Comparison of ENCODE assay signal across 20 mouse cellular contexts in the genomic region with DNA sequence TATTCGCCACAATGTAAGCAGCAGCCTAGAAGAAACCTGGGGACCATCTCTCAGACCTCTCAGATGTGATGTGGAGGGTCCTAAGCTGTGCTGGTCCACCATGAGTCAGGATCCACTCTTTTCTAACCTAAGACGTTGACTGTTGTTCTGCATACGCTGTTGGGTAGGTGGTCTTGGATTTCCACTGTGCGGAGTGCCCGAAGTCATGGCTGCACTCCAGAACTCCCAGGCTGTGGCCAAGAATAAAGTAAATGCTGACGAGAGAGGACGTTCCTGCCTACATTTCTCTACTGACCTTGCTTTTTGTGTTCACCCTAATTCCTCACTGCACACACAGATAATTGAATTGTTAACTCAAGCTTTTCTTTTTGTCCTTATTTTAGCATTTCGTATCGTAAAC.
DNase-seq lines count a peak whose midpoint lies in the region; ATAC-seq and TF ChIP-seq lines count a peak whose summit lies in the region.
"Had no signal": no experiment of that assay in that cellular context is flagged by ENCODE, and none has a peak within 500 bp of the region (broad histone marks: within the 10 kb centered on the region; RNA-seq: fewer than 3 reads in every experiment).

No protein-coding gene starts in this region.

- H3K4me1 ChIP-seq in forebrain, embryonic 14.5 days (ENCODE audit: control insufficient read depth, insufficient read depth, low read length), result peaks cover 24% of the 10 kb centered on the region
- peaks cover 14% of the 10 kb centered on the region; the same call in 1 of the 2 replicates for H3K4me1 ChIP-seq in forebrain, postnatal 0 days (ENCODE audit: insufficient read depth)
- H3K4me1 ChIP-seq in intestine, embryonic 14.5 days (replicated peaks; ENCODE audit: control insufficient read depth, insufficient read depth, low read length), result no peaks in the 10 kb centered on the region
- no peaks in the 10 kb centered on the region for H3K4me1 ChIP-seq in intestine, embryonic 15.5 days (replicated peaks)
- no peaks in the 10 kb centered on the region for H3K4me1 ChIP-seq in limb, embryonic 14.5 days (ENCODE audit: control insufficient read depth, insufficient read depth, low read length)
- H3K4me1 ChIP-seq: heart, embryonic 13.5 days; hindbrain, embryonic 12.5 days had no signal

- no peak overlapping the region for H3K27ac ChIP-seq in forebrain, embryonic 14.5 days (ENCODE audit: low read depth, low read length)
- H3K27ac ChIP-seq in forebrain, postnatal 0 days (ENCODE audit: low read depth, low read length), result no peak overlapping the region
- no peak overlapping the region for H3K27ac ChIP-seq in intestine, embryonic 14.5 days (ENCODE audit: low read depth)
- H3K27ac ChIP-seq in intestine, embryonic 15.5 days, result no peak overlapping the region
- H3K27ac ChIP-seq in limb, embryonic 14.5 days (replicated peaks; ENCODE audit: low read depth, low read length), result no peak overlapping the region
- H3K27ac ChIP-seq: heart, adult 2 months; heart, embryonic 10.5 days; heart, embryonic 13.5 days; hindbrain, embryonic 12.5 days had no signal

- WGBS in forebrain, embryonic 14.5 days, result 41% methylated on average over 9 of the region's 9 CpGs
- 35% methylated on average over 9 of the region's 9 CpGs for WGBS in forebrain, postnatal 0 days
- 87% methylated on average over 9 of the region's 9 CpGs for WGBS in intestine, embryonic 14.5 days
- WGBS in intestine, embryonic 15.5 days, result 85% methylated on average over 9 of the region's 9 CpGs
- 60% methylated on average over 9 of the region's 9 CpGs for WGBS in limb, embryonic 14.5 days

- TF ChIP-seq CTCF in forebrain, postnatal 0 days (IDR thresholded peaks at IDR 0.05; ENCODE audit: low read depth), result no peak
- TF ChIP-seq CTCF in brain, embryonic 14.5 days (IDR thresholded peaks at IDR 0.05; ENCODE audit: borderline replicate concordance, extremely low read depth, insufficient read depth, insufficient read length), result no peak

- ATAC-seq in forebrain, embryonic 14.5 days, result no peak
- ATAC-seq in forebrain, postnatal 0 days, result no peak
- no peak for ATAC-seq in intestine, embryonic 14.5 days (replicated peaks; ENCODE audit: low FRiP score, low TSS enrichment, low read depth)
- ATAC-seq in intestine, embryonic 15.5 days, result no peak
- no peak for ATAC-seq in limb, embryonic 14.5 days (ENCODE audit: low FRiP score, low read depth)
- ATAC-seq: CD4-positive, CD25-positive, alpha-beta regulatory T cell, adult 4 months; forebrain, embryonic 16.5 days; intestine, postnatal 0 days had no signal

- no peak overlapping the region for H3K4me3 ChIP-seq in forebrain, embryonic 14.5 days (ENCODE audit: low read depth, low read length)
- no peak overlapping the region for H3K4me3 ChIP-seq in forebrain, postnatal 0 days (ENCODE audit: low read depth, low read length)
- no peak overlapping the region for H3K4me3 ChIP-seq in intestine, embryonic 14.5 days (ENCODE audit: low read depth, low read length)
- no peak overlapping the region for H3K4me3 ChIP-seq in intestine, embryonic 15.5 days (replicated peaks)
- no peak overlapping the region for H3K4me3 ChIP-seq in limb, embryonic 14.5 days (replicated peaks; ENCODE audit: low read length)
- H3K4me3 ChIP-seq: heart, adult 2 months; heart, embryonic 10.5 days; heart, embryonic 13.5 days; hindbrain, embryonic 12.5 days; hindbrain, embryonic 15.5 days had no signal

- H3K4me2 ChIP-seq in forebrain, embryonic 14.5 days (ENCODE audit: low read length), result no peak overlapping the region
- H3K4me2 ChIP-seq in forebrain, postnatal 0 days (ENCODE audit: low read depth), result no peak overlapping the region
- H3K4me2 ChIP-seq in intestine, embryonic 14.5 days (ENCODE audit: low read length), result no peak overlapping the region
- no peak overlapping the region for H3K4me2 ChIP-seq in intestine, embryonic 15.5 days (replicated peaks)
- 0 out of 2 replicates have a peak overlapping the region, but pooled peaks have one; percentile 5 for H3K4me2 ChIP-seq in limb, embryonic 14.5 days (replicated peaks; ENCODE audit: low read depth, low read length, severe bottlenecking)
- H3K4me2 ChIP-seq: heart, embryonic 13.5 days; hindbrain, embryonic 12.5 days; hindbrain, embryonic 15.5 days had no signal

- no peaks in the 10 kb centered on the region for H3K27me3 ChIP-seq in forebrain, embryonic 14.5 days (replicated peaks; ENCODE audit: control insufficient read depth, insufficient read depth, low read length)
- no peaks in the 10 kb centered on the region for H3K27me3 ChIP-seq in forebrain, postnatal 0 days (ENCODE audit: insufficient read depth, low read length)
- H3K27me3 ChIP-seq in intestine, embryonic 14.5 days (replicated peaks; ENCODE audit: control insufficient read depth, insufficient read depth, low read length), result no peaks in the 10 kb centered on the region
- H3K27me3 ChIP-seq in intestine, embryonic 15.5 days (replicated peaks), result no peaks in the 10 kb centered on the region
- no peaks in the 10 kb centered on the region for H3K27me3 ChIP-seq in limb, embryonic 14.5 days (ENCODE audit: control insufficient read depth, insufficient read depth, low read length)
- H3K27me3 ChIP-seq: heart, embryonic 13.5 days; hindbrain, embryonic 12.5 days; hindbrain, embryonic 15.5 days had no signal

- no peaks in the 10 kb centered on the region for H3K9me3 ChIP-seq in forebrain, embryonic 14.5 days (replicated peaks; ENCODE audit: control insufficient read depth, low read length)
- no peaks in the 10 kb centered on the region for H3K9me3 ChIP-seq in forebrain, postnatal 0 days (ENCODE audit: low read length)
- no peaks in the 10 kb centered on the region for H3K9me3 ChIP-seq in intestine, embryonic 14.5 days (ENCODE audit: control insufficient read depth, low read length)
- no peaks in the 10 kb centered on the region for H3K9me3 ChIP-seq in intestine, embryonic 15.5 days
- no peaks in the 10 kb centered on the region for H3K9me3 ChIP-seq in limb, embryonic 14.5 days (ENCODE audit: control insufficient read depth, low read length)
- H3K9me3 ChIP-seq: heart, embryonic 10.5 days; heart, embryonic 13.5 days; hindbrain, embryonic 12.5 days; hindbrain, embryonic 15.5 days had no signal

- no peaks in the 10 kb centered on the region for H3K36me3 ChIP-seq in forebrain, embryonic 14.5 days (ENCODE audit: control insufficient read depth, insufficient read depth, low read length)
- no peaks in the 10 kb centered on the region for H3K36me3 ChIP-seq in forebrain, postnatal 0 days (ENCODE audit: insufficient read depth)
- H3K36me3 ChIP-seq in intestine, embryonic 14.5 days (ENCODE audit: control insufficient read depth, insufficient read depth, low read length), result no peaks in the 10 kb centered on the region
- no peaks in the 10 kb centered on the region for H3K36me3 ChIP-seq in intestine, embryonic 15.5 days
- no peaks in the 10 kb centered on the region for H3K36me3 ChIP-seq in limb, embryonic 14.5 days (ENCODE audit: control insufficient read depth, insufficient read depth, low read length)

- no peak overlapping the region for H3K9ac ChIP-seq in forebrain, embryonic 14.5 days (ENCODE audit: low read length)
- H3K9ac ChIP-seq in forebrain, postnatal 0 days, result no peak overlapping the region
- no peak overlapping the region for H3K9ac ChIP-seq in intestine, embryonic 14.5 days (ENCODE audit: low read length)
- no peak overlapping the region for H3K9ac ChIP-seq in intestine, embryonic 15.5 days
- H3K9ac ChIP-seq in limb, embryonic 14.5 days (ENCODE audit: low read depth, low read length, severe bottlenecking), result no peak overlapping the region
- H3K9ac ChIP-seq: heart, embryonic 13.5 days; hindbrain, embryonic 12.5 days; hindbrain, embryonic 15.5 days had no signal

- TF ChIP-seq POLR2A in brain, embryonic 14.5 days (IDR thresholded peaks at IDR 0.05; ENCODE audit: borderline replicate concordance, extremely low read depth, insufficient read depth, insufficient read length, poor library complexity, severe bottlenecking), result no peak
- TF ChIP-seq POLR2A in limb, embryonic 14.5 days (IDR thresholded peaks at IDR 0.05; ENCODE audit: borderline replicate concordance, extremely low read depth, insufficient read depth, insufficient read length), result no peak

- peak; percentile 39 for DNase-seq in forebrain, embryonic 14.5 days (ENCODE audit: low spot score)
- no peak for DNase-seq in forebrain, postnatal 0 days
- peak; percentile 41 for DNase-seq in intestine, embryonic 14.5 days (ENCODE audit: low spot score)
- DNase-seq in brain, embryonic 14.5 days (ENCODE audit: low read depth), result peak; percentile 45
- no peak for DNase-seq in limb, embryonic 14.5 days (ENCODE audit: low spot score)
- DNase-seq: adrenal gland, adult 2 months; adrenal gland, postnatal 14 days; cerebellum, adult 11-12 months; cerebellum, adult 9-10 months; gastrocnemius, postnatal 25 days; heart, adult 2 months; kidney, adult 2 months had no signal

Comparison
In these comparisons a context has a peak if more than half of its experiments do, and no peak if none do; other contexts are left out.
1. DNase-seq: peak in forebrain, embryonic 14.5 days (single experiment), intestine, embryonic 14.5 days (single experiment) and brain, embryonic 14.5 days (single experiment); none in forebrain, postnatal 0 days (single experiment) and limb, embryonic 14.5 days (single experiment).